Mouse (Mus musculus) cerebellum, postnatal 4 days (tissue): ENCODE results near the gene Tm4sf4.

Experiments used
- DNase-seq, 2 experiments: peaks; one replicate each; pipeline ENCODE4 v3.0.0; 2022; ENCODE audit warnings: low spot score in 2 of 2, mixed read lengths in 1 of 2

The Tm4sf4 gene

GRCm38 (mm10) chr3:57425089-57425730, at the start of gene Tm4sf4:
Gene Tm4sf4 (plus strand): TSS chr3:57425314.
- DNase-seq = no peak

DNA sequence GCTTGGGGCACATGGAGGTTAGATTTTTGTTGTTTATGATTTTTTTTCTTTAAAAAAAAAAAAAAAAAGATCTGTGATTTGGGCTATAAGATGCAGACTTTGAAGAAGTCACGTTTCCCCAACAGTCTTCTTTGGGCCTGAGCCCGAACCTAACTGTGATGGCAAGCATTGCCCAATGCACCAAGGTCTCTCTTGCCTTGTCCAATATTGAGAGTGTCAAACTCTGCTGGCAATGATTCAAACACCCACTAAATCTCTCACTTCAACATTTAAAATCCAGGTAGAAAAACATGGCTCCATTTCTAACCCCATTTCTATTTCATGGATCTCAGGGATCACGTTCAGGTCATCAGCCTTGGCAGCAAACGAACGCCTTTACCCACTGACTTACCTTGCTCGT, 38.7 kb upstream of the Tm4sf4 start:
- no peak for DNase-seq

GRCm38 (mm10) chr3:57386895-57387294, 38.2 kb upstream of the Tm4sf4 start:
- no peak for DNase-seq

- DNase-seq = no peak
Observed at GRCm38 (mm10) chr3:57387593-57387992, 37.5 kb upstream of the Tm4sf4 start.

DNA sequence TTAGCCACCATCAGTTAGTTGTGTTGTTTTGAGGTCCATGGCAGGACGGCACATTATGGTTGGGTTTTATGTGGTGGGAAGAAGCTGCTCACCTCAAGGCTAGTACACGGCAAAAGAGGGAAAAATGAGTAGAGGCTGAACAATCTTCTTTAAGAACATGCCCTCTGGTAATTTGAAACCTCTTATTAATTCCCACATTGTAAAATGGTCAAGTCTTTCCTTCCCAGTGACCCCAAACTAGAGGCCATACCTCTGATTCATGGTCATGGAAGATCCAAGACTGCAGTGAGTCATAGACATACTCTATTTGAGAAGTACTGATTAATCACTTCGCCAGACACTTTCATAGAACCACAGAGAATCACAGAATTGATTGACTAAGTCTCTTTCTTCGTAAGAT, 13.6 kb upstream of the Tm4sf4 start:
- DNase-seq = no peak

DNA sequence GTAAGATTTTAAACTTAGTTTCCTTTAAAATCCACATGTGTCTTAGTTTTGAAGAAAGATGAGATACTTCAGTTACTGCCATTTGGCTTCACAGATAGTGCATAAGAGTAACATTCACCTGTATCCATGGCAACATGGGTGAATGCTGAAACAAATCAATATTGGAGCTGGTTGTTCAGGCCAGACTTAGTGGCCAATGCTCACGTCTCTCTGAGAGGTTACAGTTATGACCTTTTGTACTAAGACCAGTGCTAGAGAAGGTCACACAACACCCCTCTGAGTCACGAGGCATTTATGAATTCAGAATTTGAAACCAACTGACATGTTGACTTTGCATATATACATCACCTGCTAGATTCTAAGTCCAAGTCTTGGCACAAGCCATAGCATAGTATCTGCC, 4.9 kb upstream of the Tm4sf4 start:
- DNase-seq = no peak

DNA sequence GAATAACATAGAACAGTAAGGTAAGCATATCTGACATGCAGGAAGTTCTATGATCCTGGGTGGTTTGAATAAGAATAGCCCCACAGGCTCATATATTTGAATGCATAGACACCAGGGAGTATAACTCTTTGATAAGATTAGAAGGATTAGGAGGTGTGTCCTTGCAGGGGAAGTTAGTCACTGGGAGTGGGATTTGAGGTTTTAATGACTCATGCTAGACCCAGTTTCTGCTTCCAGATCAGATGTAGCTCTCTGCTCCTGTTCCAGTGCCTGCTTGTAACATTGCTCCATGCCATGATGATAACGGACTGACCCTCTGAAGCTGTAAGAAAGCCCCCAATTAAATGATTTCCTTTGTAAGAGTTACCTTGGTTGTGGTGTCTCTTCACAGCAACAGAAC, 4.5 kb upstream of the Tm4sf4 start:
- no peak for DNase-seq

GRCm38 (mm10) chr3:57426351-57426750, 1.2 kb downstream of the Tm4sf4 start:
- no peak for DNase-seq

- DNase-seq = no peak
Observed at GRCm38 (mm10) chr3:57428682-57429464, 3.8 kb downstream of the Tm4sf4 start.

DNA sequence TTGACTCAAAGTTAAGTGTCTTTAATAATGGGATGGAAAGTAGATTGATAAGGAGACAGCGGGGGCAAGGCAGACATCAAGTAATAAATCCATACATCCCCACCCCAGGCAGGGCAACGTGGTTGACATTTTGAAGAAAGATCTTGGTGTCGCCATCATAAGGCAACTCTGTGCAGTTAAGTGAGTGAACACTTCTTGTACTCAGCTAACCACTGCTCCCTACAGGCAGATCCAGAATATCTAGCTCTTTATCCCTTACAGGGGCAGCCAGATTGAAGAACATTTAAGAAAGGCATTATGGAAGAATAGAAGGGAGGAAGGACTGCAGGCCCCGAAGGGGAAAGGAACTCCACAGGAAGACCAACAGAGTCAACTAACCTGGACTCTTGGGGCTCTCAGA, 4.4 kb downstream of the Tm4sf4 start:
- DNase-seq = no peak

- DNase-seq = no peak
Observed at GRCm38 (mm10) chr3:57431706-57432105, 6.6 kb downstream of the Tm4sf4 start.

GRCm38 (mm10) chr3:57435364-57435763, 10.2 kb downstream of the Tm4sf4 start:
- no peak for DNase-seq

GRCm38 (mm10) chr3:57440956-57441355, 15.8 kb downstream of the Tm4sf4 start:
- no peak for DNase-seq

DNA sequence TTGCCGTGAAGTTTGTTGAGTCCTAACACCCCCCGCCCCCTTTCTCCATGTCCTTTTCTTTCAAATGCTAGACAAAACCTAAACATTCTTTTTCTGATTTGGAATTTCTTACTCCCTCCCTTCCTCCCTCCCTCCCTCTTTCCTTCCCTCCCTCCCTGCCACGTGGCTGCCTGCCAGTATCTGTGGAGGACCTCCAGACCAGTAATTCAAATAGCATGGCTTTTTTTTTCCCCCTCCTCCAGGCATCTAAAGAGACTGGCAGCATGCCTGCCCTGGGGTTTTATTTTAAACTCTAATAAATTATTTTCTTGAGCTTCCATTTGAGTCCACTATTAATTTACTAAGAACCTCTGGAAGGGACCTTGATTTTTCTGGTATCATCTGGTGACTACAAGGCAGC, 20.6 kb downstream of the Tm4sf4 start:
- DNase-seq = peak in 1 of 2 experiments; percentile 14

DNA sequence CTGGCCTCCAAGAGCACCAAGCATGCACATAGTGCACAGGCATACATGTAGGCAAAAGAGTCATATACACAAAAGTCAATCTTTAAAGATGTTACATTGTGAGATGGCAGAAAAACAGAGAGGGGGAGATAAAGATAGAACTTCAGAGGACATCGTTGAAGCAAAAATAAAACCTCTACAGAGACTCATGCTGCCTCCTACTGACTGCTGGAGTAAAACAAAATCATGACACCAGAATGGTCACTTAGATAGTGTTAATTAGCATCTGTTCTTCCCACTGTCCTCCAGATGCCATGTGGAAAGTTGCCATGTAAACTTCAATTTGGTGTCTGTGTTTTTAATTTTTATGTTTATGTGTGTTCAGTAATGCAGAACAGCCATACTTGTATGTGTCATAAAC, 22.8 kb downstream of the Tm4sf4 start:
- DNase-seq = no peak

- DNase-seq = peak; percentile 32 to 73
Observed at GRCm38 (mm10) chr3:57448445-57448844, 23.3 kb downstream of the Tm4sf4 start.

DNA sequence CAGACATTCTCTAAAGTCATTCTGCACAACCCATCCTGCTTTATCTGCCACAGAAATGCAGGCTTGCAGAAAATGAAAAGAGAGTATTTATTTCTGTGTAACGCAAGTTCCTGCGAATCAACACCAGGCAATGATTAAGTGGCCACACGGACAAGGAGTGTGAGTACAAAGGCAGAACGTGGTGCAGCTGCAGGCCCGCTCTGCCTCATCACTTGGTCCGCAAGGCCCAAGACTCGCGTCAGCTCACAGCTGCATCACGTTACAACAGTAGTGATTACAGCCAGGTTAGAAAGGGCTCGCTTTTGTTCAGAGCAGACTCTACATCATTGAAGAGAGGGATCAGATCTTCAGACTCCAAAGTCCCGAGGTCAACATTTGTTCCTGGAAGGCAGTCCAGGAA, 33.5 kb downstream of the Tm4sf4 start:
- no peak for DNase-seq

DNA sequence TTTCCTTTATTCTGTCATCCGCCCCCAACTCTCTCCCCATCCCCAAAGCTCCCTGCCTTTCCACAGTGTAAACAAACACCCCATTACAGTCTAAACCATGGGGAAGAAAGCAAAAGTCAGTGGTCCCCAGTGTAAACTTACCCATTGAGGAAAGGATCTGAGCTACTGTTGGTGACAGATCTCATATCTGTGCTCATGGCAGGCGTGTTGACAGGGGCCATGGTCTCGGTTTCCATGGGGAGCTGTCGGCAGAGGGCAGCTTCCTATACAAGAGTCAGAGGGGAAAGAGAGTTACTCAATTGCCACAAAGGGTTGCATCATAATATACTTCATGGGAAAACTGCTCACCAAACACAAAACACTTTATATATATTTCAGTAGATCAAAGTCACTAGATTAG, 38.2 kb downstream of the Tm4sf4 start:
- no peak for DNase-seq

- DNase-seq = no peak
Observed at GRCm38 (mm10) chr3:57466289-57466688, 41.2 kb downstream of the Tm4sf4 start.

DNA sequence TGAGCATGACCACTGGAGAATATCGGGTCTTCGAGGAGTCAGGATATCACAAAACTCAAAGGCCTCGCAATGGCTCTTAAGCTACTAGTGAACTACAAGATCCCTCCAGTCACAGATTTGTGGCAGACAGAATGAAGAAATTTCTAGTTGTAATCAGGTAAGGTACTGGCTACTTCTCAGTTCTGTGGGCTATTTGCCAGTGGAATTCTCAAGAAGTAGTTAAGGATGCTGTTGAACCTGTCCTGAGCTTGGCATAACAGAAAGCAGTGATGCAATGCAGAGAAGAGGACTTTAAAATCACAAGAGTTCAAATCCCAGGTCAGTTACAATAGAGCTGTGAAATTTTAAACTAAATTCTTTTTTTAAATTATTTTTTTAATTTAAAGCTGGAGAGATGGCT, 44.2 kb downstream of the Tm4sf4 start:
- DNase-seq = no peak

DNA sequence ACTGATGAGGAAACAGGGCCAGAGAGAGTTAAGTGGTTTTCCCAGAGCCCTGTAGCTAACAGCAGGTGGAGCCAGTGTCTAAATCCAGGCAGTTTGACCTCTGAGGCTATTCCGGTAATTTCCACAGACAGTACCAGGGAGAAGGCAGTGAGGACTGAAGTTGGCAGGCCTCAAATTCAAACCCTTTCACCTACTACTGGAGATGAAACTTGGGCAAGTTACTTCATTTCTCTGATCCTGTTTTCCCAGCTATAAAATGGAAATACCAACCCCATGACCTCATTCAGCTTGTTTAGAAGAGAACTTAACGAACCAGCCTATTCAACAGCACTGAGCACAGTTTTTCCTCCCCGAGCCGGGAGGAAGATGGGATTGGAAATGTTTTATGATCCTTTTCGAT, 45.2 kb downstream of the Tm4sf4 start:
- peak in 1 of 2 experiments; percentile 14 for DNase-seq

DNA sequence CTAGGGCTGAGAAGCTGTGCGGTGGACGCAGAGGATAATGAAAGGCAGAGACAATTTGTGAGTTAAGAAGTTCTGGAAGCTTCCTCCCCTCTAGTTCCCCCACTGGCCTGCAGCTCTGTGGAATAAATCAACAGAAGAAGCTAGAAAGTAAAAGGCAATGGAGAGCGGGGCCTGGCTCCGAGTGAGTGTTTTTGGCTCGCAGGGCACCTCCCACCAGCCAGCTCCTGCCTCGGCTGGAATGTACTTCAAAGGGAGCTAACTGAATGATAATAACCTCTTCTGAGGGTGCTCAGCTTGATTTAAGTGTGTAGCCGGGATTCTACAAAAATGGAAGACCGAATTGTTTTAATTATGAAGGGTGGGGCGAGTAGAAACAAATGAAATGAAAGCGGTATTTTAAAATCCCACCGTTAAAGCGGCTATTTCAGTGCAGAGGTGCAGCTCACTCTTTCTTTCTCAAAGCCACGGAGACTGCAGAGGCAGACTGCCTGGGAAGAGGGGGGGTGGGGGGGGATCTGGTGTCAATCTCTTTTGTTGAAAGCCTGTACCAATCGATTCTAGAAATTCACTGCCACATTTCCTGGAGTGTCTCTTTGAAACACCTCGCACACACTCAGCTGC, 46.0 kb downstream of the Tm4sf4 start:
- DNase-seq = peak in 1 of 2 experiments; percentile 10

- DNase-seq = peak in 1 of 2 experiments; percentile 5
Observed at GRCm38 (mm10) chr3:57472407-57472806, 47.3 kb downstream of the Tm4sf4 start.
